Mouse (Mus musculus): Measurements from ENCODE around the gene Tmem108.

Tmem108 gene

GRCm38 (mm10) chr9:103549178-103549577 is 212.5 kb downstream of the Tmem108 start:
- DNase-seq (ENCODE audit: low spot score in 2 of 2), result no peak

- no peak for DNase-seq (ENCODE audit: low spot score in 2 of 2)
These were observed 213.0 kb downstream of the Tmem108 start for GRCm38 (mm10) chr9:103548606-103549005.

DNA sequence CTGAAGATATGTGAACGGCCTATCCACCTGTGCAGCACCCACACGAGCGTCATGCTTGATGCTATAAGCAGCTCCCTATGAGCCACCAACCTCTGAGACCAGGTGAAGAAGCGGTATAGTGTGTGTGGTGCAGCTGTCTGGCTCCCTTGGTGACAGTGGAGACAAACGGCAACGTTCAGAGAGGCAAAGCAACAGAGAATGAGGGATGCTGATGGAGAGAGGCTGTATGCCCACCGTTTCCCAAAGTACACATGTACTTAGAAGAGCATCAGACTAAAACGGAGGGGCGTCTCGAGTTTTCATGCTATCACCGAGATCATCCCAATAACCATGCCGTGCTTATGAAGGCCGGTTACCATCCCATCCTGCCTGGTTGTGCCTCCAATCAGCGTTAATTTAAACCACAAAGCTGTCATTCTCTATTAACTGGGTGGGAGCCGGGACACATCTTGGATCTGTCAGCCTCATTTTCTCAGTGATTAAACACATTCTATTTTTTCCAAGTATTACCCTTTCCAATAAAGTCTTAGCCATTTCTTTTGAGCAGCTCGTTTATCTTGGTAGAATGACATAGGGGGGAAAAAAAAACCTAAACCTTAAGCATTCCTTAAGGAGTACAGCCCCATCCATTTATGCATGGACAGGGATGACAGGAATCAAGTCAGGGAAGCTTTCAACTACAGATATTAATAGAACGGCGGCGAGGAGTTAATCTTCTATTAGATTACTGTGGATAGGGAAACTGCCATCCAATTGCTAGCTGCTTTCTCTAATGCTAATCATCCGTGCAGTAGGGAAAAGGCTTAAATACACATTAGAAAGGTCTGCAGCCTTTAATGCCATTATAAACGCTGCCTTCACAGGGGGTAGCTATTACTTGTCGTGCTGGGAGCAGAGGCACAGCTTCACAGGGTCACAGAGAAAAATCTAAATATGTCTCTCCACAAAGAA is 214.7 kb downstream of the Tmem108 start:
- no peak for DNase-seq (ENCODE audit: low spot score in 2 of 2)

- DNase-seq (ENCODE audit: low spot score in 2 of 2), result no peak
These were observed 215.9 kb downstream of the Tmem108 start for GRCm38 (mm10) chr9:103545729-103546128.

DNA sequence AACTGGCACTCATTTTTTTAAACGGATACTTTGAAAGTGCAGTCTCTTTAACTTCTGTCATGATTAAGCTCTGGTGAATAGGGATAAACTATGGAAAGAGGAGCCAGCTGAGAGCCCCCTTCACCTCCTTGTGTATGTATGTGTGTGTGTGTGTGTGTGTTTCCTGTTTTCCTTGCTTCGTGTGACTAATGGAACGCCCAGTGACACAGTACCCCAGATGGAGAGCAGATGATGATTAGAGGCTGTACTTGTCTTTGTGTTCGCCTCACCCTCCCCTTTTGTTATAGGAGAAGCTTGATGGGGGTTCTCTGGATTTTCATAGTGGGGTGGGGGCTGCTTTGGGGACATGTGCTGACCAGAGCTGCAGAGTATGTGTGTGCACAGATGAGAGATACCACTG is 216.4 kb downstream of the Tmem108 start:
- DNase-seq (ENCODE audit: low spot score in 2 of 2), result no peak

- no peak for DNase-seq (ENCODE audit: low spot score in 2 of 2)
These were observed 217.0 kb downstream of the Tmem108 start for GRCm38 (mm10) chr9:103544599-103544998.

GRCm38 (mm10) chr9:103540518-103540917 is 221.1 kb downstream of the Tmem108 start:
- no peak for DNase-seq (ENCODE audit: low spot score in 2 of 2)

DNA sequence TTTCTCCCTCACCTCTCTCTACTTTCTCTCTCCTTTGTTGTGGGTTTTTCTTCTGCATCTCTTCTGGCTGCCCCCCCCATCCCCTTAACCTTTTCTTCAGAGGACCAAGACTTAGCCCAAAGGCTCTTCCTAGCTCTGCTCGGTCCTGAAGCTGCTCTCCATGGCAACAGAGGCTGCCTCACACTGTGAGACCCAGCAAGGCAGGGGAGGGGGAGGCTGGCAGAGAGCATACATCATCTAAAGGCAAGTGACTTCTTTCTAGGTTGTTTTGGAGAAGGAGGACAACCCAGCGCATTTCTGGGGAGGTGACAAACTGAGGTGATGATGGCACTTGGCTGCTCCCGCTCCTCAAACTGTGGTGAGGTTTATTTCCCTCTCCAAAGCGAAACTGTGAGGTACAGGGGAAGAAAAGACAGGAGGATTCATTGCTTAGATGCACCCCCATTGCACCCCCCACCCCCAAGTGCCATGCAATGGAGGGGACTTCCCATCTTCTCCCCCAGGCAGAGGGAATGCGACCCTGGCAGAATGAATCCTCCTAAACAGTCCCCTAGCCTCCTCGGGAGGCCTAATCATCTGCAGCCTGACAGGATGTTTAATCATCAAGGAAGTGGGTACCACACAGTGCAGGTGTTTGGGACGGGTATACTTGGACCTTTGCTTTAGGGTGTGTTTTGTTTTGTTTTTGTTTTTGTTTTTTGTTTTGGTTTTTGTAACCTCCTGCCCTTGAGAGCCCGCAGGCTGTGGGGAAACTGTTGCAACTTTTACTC is 223.4 kb downstream of the Tmem108 start:
- no peak for DNase-seq (ENCODE audit: low spot score in 2 of 2)

DNA sequence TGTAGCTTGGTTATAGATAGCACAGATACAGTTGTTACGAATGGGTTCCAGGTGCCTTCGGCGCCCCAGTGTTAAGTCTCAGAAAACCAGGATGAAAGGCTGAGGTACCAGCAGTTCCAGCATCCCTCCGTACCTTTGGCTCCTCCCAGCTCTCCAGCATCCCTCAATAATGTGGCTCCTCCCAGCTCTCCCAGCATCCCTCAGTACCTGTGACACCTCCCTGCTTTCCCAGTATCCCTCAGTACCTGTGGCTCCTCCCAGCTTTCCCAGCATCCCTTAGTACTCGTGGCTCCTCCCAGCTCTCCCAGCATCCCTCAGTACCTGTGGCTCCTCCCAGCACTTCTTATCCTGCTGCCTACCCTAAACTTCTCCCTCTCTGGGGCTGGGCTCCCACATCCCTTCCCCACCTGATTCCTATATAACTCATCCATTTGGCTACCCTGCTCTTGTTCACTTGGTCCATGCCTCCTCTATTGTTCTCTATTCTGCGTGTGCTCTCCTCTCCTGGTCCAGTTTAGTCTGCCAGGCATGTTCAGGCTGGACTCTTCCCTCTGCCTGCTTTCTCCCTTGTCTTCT is 225.5 kb downstream of the Tmem108 start:
- DNase-seq (ENCODE audit: low spot score in 2 of 2), result no peak

DNA sequence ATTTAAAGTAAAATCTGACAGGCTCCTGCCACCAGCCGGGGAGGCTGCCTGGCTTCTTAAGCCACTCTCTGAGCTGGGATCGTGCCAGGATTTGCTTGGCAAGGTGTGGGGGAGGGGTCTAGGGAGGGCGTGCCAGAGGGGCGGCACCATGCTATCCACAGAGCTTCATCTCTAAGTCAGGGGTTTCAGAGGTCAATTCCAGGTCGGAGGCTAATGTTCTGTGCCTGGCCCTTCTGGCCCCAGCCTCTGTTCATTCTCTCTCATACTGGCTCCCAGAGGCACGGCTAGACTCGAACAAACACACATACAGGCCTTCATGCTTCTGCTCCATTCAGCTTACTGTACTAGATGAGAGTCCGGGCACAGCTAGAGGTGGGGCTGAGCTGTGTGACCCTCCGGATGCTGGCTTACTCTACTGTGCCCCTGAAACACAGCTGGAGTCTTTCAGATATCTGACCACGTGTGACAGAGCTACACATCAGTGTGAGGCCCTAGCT is 236.5 kb downstream of the Tmem108 start:
- DNase-seq (ENCODE audit: low spot score in 2 of 2), result no peak

GRCm38 (mm10) chr9:103524600-103524999 is 237.0 kb downstream of the Tmem108 start:
- DNase-seq (ENCODE audit: low spot score in 2 of 2), result no peak

- no peak for DNase-seq (ENCODE audit: low spot score in 2 of 2)
These were observed 237.8 kb downstream of the Tmem108 start for GRCm38 (mm10) chr9:103523742-103524403.

GRCm38 (mm10) chr9:103523008-103523407 is 238.6 kb downstream of the Tmem108 start:
- no peak for DNase-seq (ENCODE audit: low spot score in 2 of 2)

DNA sequence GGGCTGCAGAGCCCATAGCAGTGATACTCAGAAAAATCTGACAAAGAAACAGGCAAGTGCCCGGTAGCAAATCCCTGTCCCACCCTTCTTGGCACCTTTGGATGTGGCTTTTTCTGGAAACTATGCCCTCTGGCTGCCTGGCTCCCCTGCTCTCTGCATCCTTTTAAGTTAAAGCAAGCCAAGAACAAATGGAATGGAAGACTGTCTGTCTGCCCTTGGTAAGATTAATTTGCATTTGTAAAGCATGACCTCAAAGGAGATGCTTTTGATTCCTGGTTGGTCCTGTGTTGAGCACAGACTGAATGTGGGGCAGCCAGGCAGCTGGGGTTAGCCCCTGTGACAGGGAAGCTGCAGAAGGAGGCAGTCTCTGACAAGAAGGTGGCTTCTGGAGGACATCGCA is 247.8 kb downstream of the Tmem108 start:
- no peak for DNase-seq (ENCODE audit: low spot score in 2 of 2)

GRCm38 (mm10) chr9:103512257-103512656 is 249.4 kb downstream of the Tmem108 start:
- no peak for DNase-seq (ENCODE audit: low spot score in 2 of 2)

DNA sequence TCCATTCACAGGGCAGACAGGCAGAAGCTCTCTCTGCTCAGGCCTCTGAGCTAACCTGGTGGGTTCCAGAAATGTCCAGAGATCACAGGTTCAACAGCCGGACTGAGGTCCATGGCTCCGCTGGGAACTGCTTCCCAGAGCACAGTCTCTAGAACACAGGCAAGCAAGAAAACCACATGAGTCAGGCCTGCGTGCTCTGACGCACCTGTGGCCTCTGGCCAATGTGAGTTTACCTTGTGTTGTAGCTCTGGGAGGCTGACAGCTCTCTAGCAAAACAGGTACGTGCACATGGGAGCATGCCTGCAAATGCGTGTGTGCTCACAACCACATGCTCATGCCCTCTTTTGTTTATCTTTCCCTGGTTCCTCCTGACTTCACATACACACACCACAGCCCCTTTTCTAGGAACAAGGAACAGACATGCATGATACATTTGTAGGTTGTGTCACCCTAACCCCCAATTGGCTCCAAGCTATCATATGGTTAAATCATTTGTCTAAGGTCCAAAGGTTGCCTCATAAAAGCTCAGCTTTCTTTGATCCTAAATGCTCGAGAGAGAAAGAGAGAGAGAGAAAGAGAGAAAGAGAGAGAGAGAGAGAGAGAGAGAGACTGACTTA is 254.6 kb downstream of the Tmem108 start:
- no peak for DNase-seq (ENCODE audit: low spot score in 2 of 2)

DNA sequence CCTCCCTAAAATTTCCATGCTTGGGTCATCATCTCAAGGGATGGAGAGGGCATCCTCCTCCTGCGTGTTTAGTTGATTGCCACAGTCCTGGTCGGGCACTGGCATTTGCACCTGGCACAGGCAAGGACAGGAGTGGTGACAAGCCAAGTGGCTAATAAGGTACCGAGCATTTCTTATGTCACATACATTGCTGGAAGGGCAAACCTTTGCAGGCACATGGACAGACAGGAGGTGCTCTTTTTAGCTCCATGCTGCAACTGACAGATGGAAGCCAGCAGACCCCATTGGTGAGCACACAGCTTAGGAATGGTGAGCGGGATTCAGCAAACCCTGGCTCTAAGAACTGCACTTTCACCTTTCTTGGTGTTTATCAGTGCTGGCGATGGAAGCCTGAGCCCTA is 256.6 kb downstream of the Tmem108 start:
- DNase-seq (ENCODE audit: low spot score in 2 of 2), result no peak

GRCm38 (mm10) chr9:103504646-103505045 is 257.0 kb downstream of the Tmem108 start:
- DNase-seq (ENCODE audit: low spot score in 2 of 2), result no peak

DNA sequence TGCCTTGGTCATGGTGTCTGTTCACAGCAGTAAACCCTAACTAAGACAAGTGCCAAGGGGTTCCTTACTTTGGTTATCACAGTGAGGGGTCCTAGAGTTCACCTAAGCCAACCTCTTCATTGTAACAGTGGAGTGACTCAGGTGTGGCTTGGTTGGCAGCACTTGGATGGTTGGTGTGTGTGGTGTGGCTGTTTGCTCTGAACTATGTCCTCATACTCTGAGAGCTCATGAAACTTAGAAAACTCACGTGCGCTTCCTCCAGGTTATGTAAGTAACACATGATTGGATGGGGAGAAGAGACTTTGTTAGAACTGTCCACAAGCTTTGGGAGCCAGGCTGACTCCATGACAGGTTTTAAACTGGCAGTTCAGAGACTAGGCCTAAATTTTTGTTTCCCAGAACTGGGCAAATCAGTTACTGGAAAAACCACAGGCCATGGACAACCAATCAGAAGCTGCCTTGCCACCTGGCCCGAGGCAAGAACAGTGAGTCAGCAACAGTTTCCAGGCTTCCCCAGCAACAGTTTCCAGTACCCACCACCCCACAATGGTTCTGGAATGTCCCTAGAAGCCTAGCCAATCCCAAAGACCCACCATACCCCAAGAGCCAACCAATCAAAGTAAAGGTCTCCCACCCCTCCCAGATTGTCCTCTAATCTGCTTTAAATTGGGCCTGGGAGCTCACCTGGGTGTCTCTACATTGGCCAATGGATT is 257.9 kb downstream of the Tmem108 start:
- no peak for DNase-seq (ENCODE audit: low spot score in 2 of 2)

GRCm38 (mm10) chr9:103502655-103503054 is 259.0 kb downstream of the Tmem108 start:
- no peak for DNase-seq (ENCODE audit: low spot score in 2 of 2)
